Mouse (Mus musculus): ENCODE results near the gene Gtdc1. TPM values are rescaled to one million over a fixed set of nuclear protein-coding genes. Genes with fewer than 3 reads are reported as not detected.

Gene Gtdc1
- polyA plus RNA-seq, 1 experiment from 2014 or later, result 11.0 TPM

DNA sequence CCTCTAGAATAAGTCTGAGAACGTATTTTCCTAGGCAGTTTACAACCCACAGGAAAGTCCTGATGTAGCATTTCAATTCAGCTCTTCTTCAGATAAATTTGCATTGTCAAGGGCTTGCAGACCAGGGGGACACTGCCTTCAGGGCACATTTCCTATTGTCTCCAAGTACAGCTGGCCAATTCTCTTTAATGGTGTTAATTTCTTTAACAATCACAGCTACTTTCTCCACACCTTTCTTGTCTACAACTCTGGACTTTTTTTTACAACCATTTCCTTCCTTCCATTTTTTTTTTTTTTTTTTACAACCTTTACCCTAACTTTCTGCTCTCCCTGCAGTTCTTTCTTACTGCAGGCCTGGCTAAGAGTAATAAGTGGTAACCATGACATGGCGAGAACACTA, 97.7 kb downstream of the Gtdc1 start:
- Histone ChIP-seq H3K9ac (no peak overlapping the region), H3K36me3 (no peaks in the 10 kb centered on the region), H3K27me3 (no peaks in the 10 kb centered on the region), H3K4me3 (replicated peaks) (no peak overlapping the region), H3K4me2 (no peak overlapping the region), H3K27ac (no peak overlapping the region), H3K4me1 (no peaks in the 10 kb centered on the region), H3K9me3 (replicated peaks) (no peaks in the 10 kb centered on the region)
- ATAC-seq (replicated peaks; ENCODE audit: low FRiP score), result no peak
- whole genome bisulfite sequencing, result 82% methylated on average over 2 of the region's 2 CpGs

DNA sequence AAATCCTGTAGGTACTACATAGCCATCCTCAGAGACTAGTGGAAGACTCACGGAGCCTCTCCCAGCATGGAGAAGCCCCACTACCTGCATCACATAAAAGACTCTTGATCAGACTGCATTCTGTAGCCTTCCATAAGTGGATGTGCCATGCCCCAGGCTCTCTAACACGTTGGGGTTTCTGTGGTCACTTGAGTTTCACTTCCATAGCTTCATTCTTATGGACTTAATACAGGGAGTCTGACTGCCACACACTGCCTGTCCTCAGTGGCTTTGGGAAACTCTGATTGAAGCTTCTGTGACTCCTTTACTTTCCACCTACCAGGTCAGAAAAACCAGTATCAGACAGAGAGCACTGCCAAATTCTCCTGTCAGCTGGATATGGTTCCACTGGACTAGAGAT, 98.1 kb downstream of the Gtdc1 start:
- 82% methylated on average over 2 of the region's 2 CpGs for WGBS
- Histone ChIP-seq H3K27ac (no peak overlapping the region), H3K4me1 (no peaks in the 10 kb centered on the region), H3K36me3 (no peaks in the 10 kb centered on the region), H3K4me3 (replicated peaks) (no peak overlapping the region), H3K9ac (no peak overlapping the region), H3K27me3 (no peaks in the 10 kb centered on the region), H3K4me2 (no peak overlapping the region), H3K9me3 (replicated peaks) (no peaks in the 10 kb centered on the region)
- no peak for ATAC-seq (replicated peaks; ENCODE audit: low FRiP score)

- H3K9me3 ChIP-seq (replicated peaks), result no peaks in the 10 kb centered on the region
- H3K27me3 ChIP-seq, result no peaks in the 10 kb centered on the region
- H3K4me3 ChIP-seq (replicated peaks), result no peak overlapping the region
- H3K4me1 ChIP-seq, result no peaks in the 10 kb centered on the region
- no peak overlapping the region for H3K27ac ChIP-seq
- 91% methylated on average over 3 of the region's 3 CpGs for WGBS
- no peaks in the 10 kb centered on the region for H3K36me3 ChIP-seq
- no peak for ATAC-seq (replicated peaks; ENCODE audit: low FRiP score)
- no peak overlapping the region for H3K4me2 ChIP-seq
- no peak overlapping the region for H3K9ac ChIP-seq
Observed at GRCm38 (mm10) chr2:44826609-44827008, 100.8 kb downstream of the Gtdc1 start.

- no peak overlapping the region for H3K27ac ChIP-seq
- no peaks in the 10 kb centered on the region for H3K4me1 ChIP-seq
- no peaks in the 10 kb centered on the region for H3K9me3 ChIP-seq (replicated peaks)
- no peak overlapping the region for H3K9ac ChIP-seq
- H3K4me2 ChIP-seq, result no peak overlapping the region
- no peaks in the 10 kb centered on the region for H3K27me3 ChIP-seq
- H3K4me3 ChIP-seq (replicated peaks), result no peak overlapping the region
- no peaks in the 10 kb centered on the region for H3K36me3 ChIP-seq
- ATAC-seq (replicated peaks; ENCODE audit: low FRiP score), result no peak
Observed at GRCm38 (mm10) chr2:44817787-44818186, 109.7 kb downstream of the Gtdc1 start.

DNA sequence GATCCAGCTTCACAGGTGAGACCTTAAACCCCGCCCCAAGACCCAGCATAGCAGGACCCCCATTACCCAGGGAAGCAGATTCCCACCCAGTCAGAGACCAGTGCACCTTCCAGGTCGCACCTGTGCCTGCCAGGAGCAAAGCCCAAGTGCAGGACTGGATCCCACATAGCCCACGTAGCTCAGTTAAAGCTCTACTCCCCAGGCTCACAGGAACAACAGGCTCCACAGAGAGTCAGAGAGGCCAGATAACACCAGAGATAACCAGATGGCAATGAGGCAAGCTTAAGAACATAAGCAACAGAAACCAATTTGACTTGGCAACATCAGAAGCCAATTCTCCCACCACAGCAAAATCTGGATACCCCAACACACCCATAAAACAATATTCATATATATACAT, 113.7 kb downstream of the Gtdc1 start:
- H3K4me2 ChIP-seq, result no peak overlapping the region
- H3K9ac ChIP-seq, result no peak overlapping the region
- H3K36me3 ChIP-seq, result no peaks in the 10 kb centered on the region
- H3K27ac ChIP-seq, result no peak overlapping the region
- ATAC-seq (replicated peaks; ENCODE audit: low FRiP score), result no peak
- H3K9me3 ChIP-seq (replicated peaks), result no peaks in the 10 kb centered on the region
- no peak overlapping the region for H3K4me3 ChIP-seq (replicated peaks)
- H3K27me3 ChIP-seq, result no peaks in the 10 kb centered on the region
- 74% methylated on average over 3 of the region's 3 CpGs for WGBS
- no peaks in the 10 kb centered on the region for H3K4me1 ChIP-seq

DNA sequence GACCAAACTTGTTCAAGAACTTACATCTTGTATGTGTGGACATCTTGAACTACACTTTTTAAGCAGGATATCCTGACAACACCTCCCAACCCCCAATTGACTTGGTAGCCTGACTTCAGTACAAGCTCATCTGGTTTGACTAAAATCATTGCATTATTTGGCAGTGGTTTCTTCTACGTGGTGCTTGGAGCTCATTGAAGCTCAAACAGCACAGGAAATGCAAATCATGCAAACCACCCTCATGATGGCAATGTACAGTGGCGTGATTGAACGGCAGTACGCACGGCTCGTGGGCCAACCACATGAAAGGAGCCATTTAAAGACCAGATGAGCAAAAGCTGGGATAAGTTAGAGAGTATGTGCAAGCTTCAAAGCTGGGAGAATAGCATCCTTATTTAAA, 123.0 kb downstream of the Gtdc1 start:
- no peaks in the 10 kb centered on the region for H3K4me1 ChIP-seq
- H3K27me3 ChIP-seq, result no peaks in the 10 kb centered on the region
- H3K36me3 ChIP-seq, result no peaks in the 10 kb centered on the region
- H3K4me2 ChIP-seq, result no peak overlapping the region
- H3K9ac ChIP-seq, result no peak overlapping the region
- no peaks in the 10 kb centered on the region for H3K9me3 ChIP-seq (replicated peaks)
- ATAC-seq (replicated peaks; ENCODE audit: low FRiP score), result no peak
- H3K27ac ChIP-seq, result no peak overlapping the region
- no peak overlapping the region for H3K4me3 ChIP-seq (replicated peaks)
- WGBS, result 84% methylated on average over 6 of the region's 6 CpGs

DNA sequence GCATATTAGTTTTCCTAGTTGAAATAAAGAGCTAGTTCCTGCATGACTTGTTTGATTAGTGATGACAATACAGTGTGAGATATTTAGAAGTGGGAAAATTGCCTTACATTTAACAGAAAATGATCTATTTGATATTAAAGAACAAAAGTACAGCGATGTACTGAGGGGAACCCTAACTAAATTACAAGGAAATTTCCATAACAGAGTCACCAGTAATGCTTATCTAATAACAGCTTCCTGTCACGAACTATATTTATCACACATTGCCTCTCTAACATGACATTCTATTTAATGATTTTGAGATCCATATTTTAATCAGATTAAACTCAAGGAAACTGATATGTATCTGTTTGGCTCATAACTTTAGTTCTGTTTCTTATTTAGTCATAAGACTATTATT, 126.1 kb downstream of the Gtdc1 start:
- Histone ChIP-seq H3K9me3 (replicated peaks) (no peaks in the 10 kb centered on the region), H3K27ac (no peak overlapping the region), H3K9ac (no peak overlapping the region), H3K4me1 (no peaks in the 10 kb centered on the region), H3K4me3 (replicated peaks) (no peak overlapping the region), H3K4me2 (no peak overlapping the region), H3K27me3 (no peaks in the 10 kb centered on the region), H3K36me3 (no peaks in the 10 kb centered on the region)
- 88% methylated on average over 2 of the region's 2 CpGs for WGBS
- no peak for ATAC-seq (replicated peaks; ENCODE audit: low FRiP score)

GRCm38 (mm10) chr2:44791840-44792239, 135.6 kb downstream of the Gtdc1 start:
- Histone ChIP-seq H3K27ac (no peak overlapping the region), H3K27me3 (no peaks in the 10 kb centered on the region), H3K36me3 (no peaks in the 10 kb centered on the region), H3K4me3 (replicated peaks) (no peak overlapping the region), H3K9ac (no peak overlapping the region), H3K4me1 (no peaks in the 10 kb centered on the region), H3K4me2 (no peak overlapping the region), H3K9me3 (replicated peaks) (no peaks in the 10 kb centered on the region)
- ATAC-seq (replicated peaks; ENCODE audit: low FRiP score), result no peak
- 91% methylated on average over 4 of the region's 4 CpGs for WGBS

DNA sequence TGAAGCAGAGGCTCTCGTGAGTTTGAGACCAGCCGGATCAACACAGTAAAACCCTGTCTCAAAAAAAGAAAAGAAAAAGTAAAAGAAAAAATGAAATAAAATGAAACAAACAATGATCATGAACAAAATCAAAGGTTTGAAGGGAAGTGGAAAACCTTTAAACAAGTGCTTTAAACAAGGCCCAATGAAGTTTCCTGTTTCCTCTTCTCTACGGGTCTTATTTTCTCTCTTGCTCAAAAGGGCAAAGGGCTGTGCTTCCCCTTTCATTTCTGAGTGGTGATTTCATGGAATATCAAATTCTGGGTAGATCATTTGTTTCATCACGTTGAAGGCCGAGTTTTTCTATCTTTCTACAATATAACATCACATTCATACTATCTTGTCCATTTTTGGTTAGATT, 136.3 kb downstream of the Gtdc1 start:
- ATAC-seq (replicated peaks; ENCODE audit: low FRiP score), result no peak
- H3K9me3 ChIP-seq (replicated peaks), result no peaks in the 10 kb centered on the region
- 84% methylated on average over 5 of the region's 5 CpGs for WGBS
- H3K9ac ChIP-seq, result no peak overlapping the region
- no peaks in the 10 kb centered on the region for H3K27me3 ChIP-seq
- H3K4me2 ChIP-seq, result no peak overlapping the region
- H3K36me3 ChIP-seq, result no peaks in the 10 kb centered on the region
- no peaks in the 10 kb centered on the region for H3K4me1 ChIP-seq
- H3K27ac ChIP-seq, result no peak overlapping the region
- no peak overlapping the region for H3K4me3 ChIP-seq (replicated peaks)

- Histone ChIP-seq H3K27me3 (no peaks in the 10 kb centered on the region), H3K27ac (no peak overlapping the region), H3K4me2 (no peak overlapping the region), H3K9ac (no peak overlapping the region), H3K4me3 (replicated peaks) (no peak overlapping the region), H3K9me3 (replicated peaks) (no peaks in the 10 kb centered on the region), H3K36me3 (no peaks in the 10 kb centered on the region), H3K4me1 (no peaks in the 10 kb centered on the region)
- no peak for ATAC-seq (replicated peaks; ENCODE audit: low FRiP score)
- WGBS, result 88% methylated on average over 4 of the region's 4 CpGs
Observed at GRCm38 (mm10) chr2:44782746-44783145, 144.7 kb downstream of the Gtdc1 start.

- no peak overlapping the region for H3K4me2 ChIP-seq
- no peaks in the 10 kb centered on the region for H3K27me3 ChIP-seq
- H3K9me3 ChIP-seq (replicated peaks), result no peaks in the 10 kb centered on the region
- H3K36me3 ChIP-seq, result no peaks in the 10 kb centered on the region
- WGBS, result 94% methylated on average over 2 of the region's 2 CpGs
- no peak for ATAC-seq (replicated peaks; ENCODE audit: low FRiP score)
- no peaks in the 10 kb centered on the region for H3K4me1 ChIP-seq
- no peak overlapping the region for H3K4me3 ChIP-seq (replicated peaks)
- H3K27ac ChIP-seq, result no peak overlapping the region
- H3K9ac ChIP-seq, result no peak overlapping the region
Observed at GRCm38 (mm10) chr2:44780961-44781360, 146.5 kb downstream of the Gtdc1 start.

DNA sequence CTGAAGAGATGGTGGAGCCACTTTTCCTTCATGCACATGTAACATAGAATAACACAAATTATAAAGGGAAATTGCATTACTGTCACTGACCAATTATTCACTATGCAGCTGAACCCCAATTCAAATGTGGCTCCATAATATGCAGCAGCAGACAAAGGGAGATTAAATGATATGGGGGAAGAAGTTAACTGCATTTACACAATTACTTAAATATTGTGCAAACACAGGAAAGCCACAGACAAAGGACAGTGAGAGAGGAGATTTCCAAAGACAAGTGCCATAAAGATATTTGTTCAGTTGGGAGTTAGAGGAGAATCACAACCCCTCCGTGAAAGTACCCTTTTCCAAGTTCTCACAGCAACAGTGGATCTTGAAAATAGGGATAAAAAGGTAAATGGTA, 163.6 kb downstream of the Gtdc1 start:
- Histone ChIP-seq H3K4me3 (replicated peaks) (no peak overlapping the region), H3K27ac (no peak overlapping the region), H3K4me2 (no peak overlapping the region), H3K27me3 (no peaks in the 10 kb centered on the region), H3K4me1 (no peaks in the 10 kb centered on the region), H3K36me3 (no peaks in the 10 kb centered on the region), H3K9ac (no peak overlapping the region), H3K9me3 (replicated peaks) (no peaks in the 10 kb centered on the region)
- WGBS, result 76% methylated on average over 1 of the region's 1 CpGs
- ATAC-seq (replicated peaks; ENCODE audit: low FRiP score), result no peak

DNA sequence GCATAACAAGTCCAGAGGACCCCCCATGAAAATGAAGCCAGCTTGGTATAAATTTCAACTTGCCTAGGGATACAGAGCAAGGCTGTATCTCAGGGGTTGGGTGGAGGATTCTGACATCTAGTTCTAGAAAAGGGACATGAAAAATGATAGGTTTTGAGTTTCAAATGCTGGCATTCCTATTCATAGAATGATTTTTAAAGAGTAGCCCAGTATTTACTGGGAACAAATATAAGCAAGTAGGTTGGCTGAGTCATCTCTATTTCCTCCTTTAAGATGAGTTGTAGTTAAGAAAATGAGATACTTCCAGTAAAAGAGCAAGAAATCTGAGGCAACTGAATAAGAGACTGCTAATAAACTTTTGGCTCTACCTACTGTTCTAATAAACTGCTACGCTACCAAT, 190.8 kb downstream of the Gtdc1 start:
- 94% methylated on average over 1 of the region's 1 CpGs for WGBS
- H3K4me3 ChIP-seq (replicated peaks), result no peak overlapping the region
- H3K9ac ChIP-seq, result no peak overlapping the region
- H3K36me3 ChIP-seq, result no peaks in the 10 kb centered on the region
- no peaks in the 10 kb centered on the region for H3K27me3 ChIP-seq
- H3K4me2 ChIP-seq, result no peak overlapping the region
- no peaks in the 10 kb centered on the region for H3K9me3 ChIP-seq (replicated peaks)
- ATAC-seq (replicated peaks; ENCODE audit: low FRiP score), result no peak
- no peaks in the 10 kb centered on the region for H3K4me1 ChIP-seq
- H3K27ac ChIP-seq, result no peak overlapping the region
